Mouse (Mus musculus) small intestine, adult 2 months (tissue): ENCODE data around the gene Bdh1. TPM values are rescaled to one million over a fixed set of nuclear protein-coding genes. Genes with fewer than 3 reads are reported as not detected.

Experiments
- H3K27ac ChIP-seq: fragments of 200-500 bp; 2 replicates; pipeline ENCODE4 v1.5.1; 2012; ENCODE audit warnings: low read depth, low read length, control low read depth, inconsistent platforms; ENCODE audit not compliant: insufficient read depth
- H3K27me3 ChIP-seq: fragments of 200-500 bp; 2 replicates; pipeline ENCODE4 v1.6.1; 2012; ENCODE audit warnings: mild to moderate bottlenecking, moderate library complexity, low read length, inconsistent platforms; ENCODE audit not compliant: control insufficient read depth, insufficient read depth
- H3K36me3 ChIP-seq: fragments of 200-500 bp; 2 replicates; pipeline ENCODE4 v1.6.1; 2012; ENCODE audit warnings: mild to moderate bottlenecking, low read length, control low read depth, inconsistent platforms; ENCODE audit not compliant: control insufficient read depth, insufficient read depth
- H3K4me1 ChIP-seq: fragments of 200-500 bp; 2 replicates; pipeline ENCODE4 v1.6.1; 2012; ENCODE audit warnings: low read length, inconsistent platforms, mixed read lengths; ENCODE audit not compliant: control insufficient read depth, insufficient read depth, insufficient read length
- H3K4me3 ChIP-seq: fragments of 200-500 bp; 2 replicates; pipeline ENCODE4 v1.5.1; 2012; ENCODE audit warnings: low read depth, mild to moderate bottlenecking, control low read depth, inconsistent platforms, low read length, moderate library complexity
- CTCF ChIP-seq: fragments of 200-500 bp; IDR thresholded peaks from 2 replicates; pipeline ENCODE4 v1.5.1; 2012; ENCODE audit warnings: low read depth, mild to moderate bottlenecking, control low read depth, inconsistent platforms, low read length, moderate library complexity, mixed read lengths; ENCODE audit not compliant: insufficient replicate concordance, insufficient read length; ENCODE audit errors: extremely low read depth
- POLR2A ChIP-seq: fragments of 200-500 bp; IDR thresholded peaks from 2 replicates; pipeline ENCODE4 v1.6.1; 2012; ENCODE audit warnings: low read depth, mild to moderate bottlenecking, control low read depth, inconsistent platforms, low read length, moderate library complexity
- WGBS: fragments of 180-500 bp; shearing (Covaris S2); methylation state at CpG from one replicate; pipeline ENCODE4 v1.1.7; 2018; 5-methylcytosine and 5-hydroxymethylcytosine counted together
- polyA plus RNA-seq: library from polyadenylated mRNA; depleted of rRNA; stranded (reverse); fragments of >200 nt; gene quantifications from 2 replicates; pipeline ENCODE4 v1.2.3, GENCODE M21; 2012

Gene Bdh1
- polyA plus RNA-seq, 1 experiment = 83.3 TPM

GRCm38 (mm10) chr16:31428675-31429470 lies 6.8 kb downstream of the Bdh1 start:
- H3K4me3 ChIP-seq = peak overlapping the region; percentile 95
- H3K36me3 ChIP-seq = no peaks in the 10 kb centered on the region
- peak overlapping the region; percentile 70 for H3K27ac ChIP-seq
- H3K4me1 ChIP-seq = peaks cover 3% of the 10 kb centered on the region
- WGBS = under 1% methylated on average over 65 of the region's 65 CpGs
- no peaks in the 10 kb centered on the region for H3K27me3 ChIP-seq
- TF ChIP-seq POLR2A (no peak), CTCF (no peak)

- TF ChIP-seq POLR2A (peak; percentile 39; the same call in 1 of the 2 replicates), CTCF (no peak)
- H3K36me3 ChIP-seq = no peaks in the 10 kb centered on the region
- peaks cover 3% of the 10 kb centered on the region for H3K4me1 ChIP-seq
- no peaks in the 10 kb centered on the region for H3K27me3 ChIP-seq
- WGBS = under 1% methylated on average over 49 of the region's 49 CpGs
- H3K4me3 ChIP-seq = peak overlapping the region; percentile 95
- H3K27ac ChIP-seq = peak overlapping the region; percentile 70
These were observed 7.5 kb downstream of the Bdh1 start for GRCm38 (mm10) chr16:31429471-31430155.

GRCm38 (mm10) chr16:31433466-31434110 lies 11.5 kb downstream of the Bdh1 start:
- WGBS = 73% methylated on average over 12 of the region's 12 CpGs
- no peak overlapping the region for H3K27ac ChIP-seq
- peaks cover 7% of the 10 kb centered on the region for H3K4me1 ChIP-seq
- no peak overlapping the region for H3K4me3 ChIP-seq
- H3K27me3 ChIP-seq = no peaks in the 10 kb centered on the region
- peaks cover 2% of the 10 kb centered on the region for H3K36me3 ChIP-seq
- TF ChIP-seq CTCF (no peak), POLR2A (no peak)

GRCm38 (mm10) chr16:31435146-31435545 lies 13.1 kb downstream of the Bdh1 start:
- peaks cover 10% of the 10 kb centered on the region for H3K36me3 ChIP-seq
- no peak overlapping the region for H3K4me3 ChIP-seq
- H3K4me1 ChIP-seq = peaks cover 4% of the 10 kb centered on the region; the same call in 1 of the 2 replicates
- no peaks in the 10 kb centered on the region for H3K27me3 ChIP-seq
- TF ChIP-seq POLR2A (no peak), CTCF (no peak)
- WGBS = 94% methylated on average over 4 of the region's 4 CpGs
- no peak overlapping the region for H3K27ac ChIP-seq

GRCm38 (mm10) chr16:31436085-31436484 lies 14.0 kb downstream of the Bdh1 start:
- no peak overlapping the region for H3K4me3 ChIP-seq
- H3K4me1 ChIP-seq = peaks cover 4% of the 10 kb centered on the region; the same call in 1 of the 2 replicates
- H3K36me3 ChIP-seq = peaks cover 12% of the 10 kb centered on the region
- H3K27me3 ChIP-seq = no peaks in the 10 kb centered on the region
- TF ChIP-seq CTCF (no peak), POLR2A (no peak)
- 73% methylated on average over 9 of the region's 9 CpGs for WGBS
- no peak overlapping the region for H3K27ac ChIP-seq

GRCm38 (mm10) chr16:31437358-31437757 lies 15.3 kb downstream of the Bdh1 start:
- 39% methylated on average over 11 of the region's 11 CpGs for WGBS
- Histone ChIP-seq H3K4me3 (no peak overlapping the region), H3K36me3 (peaks cover 12% of the 10 kb centered on the region), H3K27ac (no peak overlapping the region), H3K27me3 (no peaks in the 10 kb centered on the region), H3K4me1 (peaks cover 4% of the 10 kb centered on the region; the same call in 1 of the 2 replicates)
- no peak for TF ChIP-seq POLR2A
- TF ChIP-seq CTCF = no peak

GRCm38 (mm10) chr16:31439529-31439928 lies 17.4 kb downstream of the Bdh1 start:
- Histone ChIP-seq H3K36me3 (peaks cover 12% of the 10 kb centered on the region), H3K4me3 (no peak overlapping the region), H3K27ac (no peak overlapping the region), H3K27me3 (no peaks in the 10 kb centered on the region), H3K4me1 (peaks cover 4% of the 10 kb centered on the region; the same call in 1 of the 2 replicates)
- TF ChIP-seq POLR2A = no peak
- no peak for TF ChIP-seq CTCF
- WGBS = 95% methylated on average over 5 of the region's 5 CpGs
